Mouse (Mus musculus) cerebellum, adult 11 months (tissue): ENCODE data around the gene Syt3.

ENCODE experiments used
- DNase-seq: peaks from one replicate; pipeline ENCODE4 v3.0.0; 2022

Gene Syt3

DNA sequence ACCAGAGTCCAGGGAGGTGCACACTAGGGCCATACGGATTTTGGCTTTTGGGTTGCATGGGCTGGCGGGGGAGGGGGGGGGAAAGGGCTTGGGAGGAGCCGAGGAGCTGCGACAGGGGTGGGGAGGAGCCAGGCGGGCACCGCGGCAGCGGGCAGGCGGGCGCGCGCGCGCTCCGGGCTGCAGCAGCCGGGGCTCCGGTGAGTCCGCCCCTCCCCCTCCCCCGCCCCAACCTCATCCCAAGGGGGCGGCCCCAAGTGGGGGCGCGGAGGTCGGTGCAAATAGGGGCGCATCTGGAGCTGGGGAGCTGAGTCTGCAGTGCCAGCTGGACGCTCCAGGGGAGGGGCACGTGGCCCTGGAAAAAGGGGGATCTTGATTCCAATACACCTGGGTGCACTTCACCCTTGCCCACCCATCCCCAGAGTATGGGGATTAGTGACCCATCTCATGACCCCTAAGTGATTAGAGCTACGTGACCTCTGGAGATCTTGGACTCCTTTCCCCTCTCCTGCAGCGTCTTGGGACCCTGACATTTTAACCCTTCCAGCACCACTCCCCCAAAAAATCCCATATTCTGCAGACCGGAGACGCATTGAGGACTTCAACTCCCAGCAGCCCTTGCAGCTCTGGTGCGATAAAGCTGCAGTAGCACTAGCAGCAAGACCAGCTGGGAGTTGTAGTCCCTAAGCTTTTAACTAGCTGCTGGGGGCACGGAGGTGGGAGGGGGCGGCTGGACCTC lies at the start of gene Syt3:
TSS of gene Syt3 (plus strand) at position 123 of the 736 bp plus-strand sequence.
- peak; percentile 84 for DNase-seq

DNA sequence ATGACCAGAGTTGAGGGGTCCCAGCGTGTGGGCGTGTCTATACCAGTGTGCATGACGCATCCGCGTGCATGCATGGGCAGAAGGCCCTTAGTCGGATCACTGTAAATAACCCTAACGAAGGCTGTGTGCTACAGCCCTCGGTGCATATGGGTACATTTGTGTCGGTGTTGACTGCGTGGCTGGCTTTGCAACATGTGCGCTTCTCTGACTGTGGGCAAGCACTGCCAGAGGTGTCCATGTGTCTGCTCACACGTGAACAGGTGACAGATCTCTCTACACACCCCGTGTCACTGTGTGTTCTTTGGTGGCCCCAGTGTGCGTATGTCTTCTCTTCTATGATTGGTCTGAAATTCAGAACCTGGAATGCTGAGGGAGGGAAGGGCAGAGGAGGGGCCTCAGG lies 49.8 kb upstream of the Syt3 start:
- no peak for DNase-seq

DNA sequence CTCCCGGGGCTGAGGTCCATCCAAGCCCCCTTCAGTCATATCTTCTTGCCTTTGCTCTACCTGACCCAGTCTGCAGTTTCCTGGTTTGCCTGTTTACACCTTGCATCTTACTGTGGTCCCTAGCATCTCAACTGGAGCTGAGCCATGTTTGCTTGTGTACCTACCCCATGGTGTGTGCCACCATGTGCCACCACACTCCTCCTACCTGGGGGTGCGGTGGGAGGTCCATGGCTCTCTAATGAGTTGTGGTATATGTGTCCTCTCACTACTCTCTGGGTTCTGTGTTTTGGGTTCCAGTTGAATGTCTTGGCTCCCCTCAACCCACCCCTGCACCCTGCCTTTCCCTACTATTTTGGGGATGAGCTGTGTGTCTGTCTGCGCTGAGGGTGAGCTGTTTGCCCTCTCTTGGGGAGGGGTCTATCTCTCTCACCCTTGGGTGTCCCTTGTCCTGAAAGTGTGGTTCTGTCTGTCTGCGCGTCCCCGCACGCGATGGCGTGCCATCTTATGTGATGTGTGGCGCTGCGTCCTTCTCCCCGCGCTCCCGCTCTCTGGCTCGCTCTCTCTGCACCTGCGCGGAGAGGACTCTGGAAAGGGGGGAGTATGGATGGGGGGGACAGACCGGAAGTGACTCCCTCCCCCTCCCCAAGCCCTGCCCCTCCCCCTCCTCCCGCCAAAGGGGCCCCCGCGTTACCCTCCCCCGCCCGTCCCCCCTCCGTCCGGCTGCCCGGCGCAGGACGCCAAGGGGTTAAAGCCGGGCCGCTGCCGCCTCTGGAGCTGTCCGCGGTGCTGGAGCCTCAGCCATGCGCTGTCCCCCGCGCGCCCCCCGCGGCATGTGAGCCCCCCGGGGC lies 48.6 kb upstream of the Syt3 start:
- peak; percentile 72 for DNase-seq

DNA sequence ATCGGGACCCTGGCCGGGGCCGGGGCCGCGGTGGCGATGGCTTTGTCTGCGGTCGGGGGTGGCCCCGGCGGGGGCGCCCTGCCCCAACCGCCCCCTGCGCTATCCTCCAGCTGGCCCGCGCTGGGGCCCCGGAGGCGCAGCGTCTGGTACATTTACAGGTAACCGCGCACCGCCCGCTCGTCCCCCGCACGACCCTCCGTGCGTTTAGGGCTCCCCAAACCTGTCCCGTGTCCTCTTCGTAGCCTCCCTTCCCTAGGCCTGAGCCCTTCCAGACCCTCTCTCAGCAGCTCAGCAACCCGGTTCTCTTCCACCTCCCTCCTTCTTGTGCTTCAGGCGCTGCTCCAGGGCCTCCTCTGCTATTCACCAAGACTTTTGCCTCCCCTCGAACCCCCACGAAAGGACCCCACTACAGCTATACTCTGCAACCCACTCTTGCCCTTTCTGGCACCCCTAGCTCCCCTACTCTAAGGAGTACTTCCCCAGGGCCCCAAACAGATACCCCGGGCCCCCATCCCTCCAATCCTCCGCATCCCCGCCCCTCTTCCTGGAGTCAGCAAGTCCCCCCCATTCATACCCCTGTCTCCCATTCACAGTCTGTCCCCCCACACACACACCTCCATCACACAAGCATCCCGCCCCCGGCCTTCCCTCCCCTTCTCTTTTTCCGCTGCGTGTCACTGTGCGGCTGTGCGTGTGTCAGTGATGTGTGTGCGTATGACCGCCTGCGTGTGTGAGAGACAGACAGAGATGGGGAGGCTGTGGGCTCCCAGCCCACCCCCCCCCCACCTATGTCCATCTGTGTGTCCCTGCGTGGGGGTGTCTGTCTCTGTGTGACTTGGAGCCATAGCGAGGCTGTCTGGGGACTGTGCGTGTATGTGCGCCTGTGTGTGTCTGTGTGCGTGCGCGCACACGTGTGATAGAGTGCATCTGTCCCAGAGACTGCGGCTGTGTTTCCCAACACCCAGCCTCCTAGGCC lies 47.6 kb upstream of the Syt3 start:
- DNase-seq = peak; percentile 58

DNA sequence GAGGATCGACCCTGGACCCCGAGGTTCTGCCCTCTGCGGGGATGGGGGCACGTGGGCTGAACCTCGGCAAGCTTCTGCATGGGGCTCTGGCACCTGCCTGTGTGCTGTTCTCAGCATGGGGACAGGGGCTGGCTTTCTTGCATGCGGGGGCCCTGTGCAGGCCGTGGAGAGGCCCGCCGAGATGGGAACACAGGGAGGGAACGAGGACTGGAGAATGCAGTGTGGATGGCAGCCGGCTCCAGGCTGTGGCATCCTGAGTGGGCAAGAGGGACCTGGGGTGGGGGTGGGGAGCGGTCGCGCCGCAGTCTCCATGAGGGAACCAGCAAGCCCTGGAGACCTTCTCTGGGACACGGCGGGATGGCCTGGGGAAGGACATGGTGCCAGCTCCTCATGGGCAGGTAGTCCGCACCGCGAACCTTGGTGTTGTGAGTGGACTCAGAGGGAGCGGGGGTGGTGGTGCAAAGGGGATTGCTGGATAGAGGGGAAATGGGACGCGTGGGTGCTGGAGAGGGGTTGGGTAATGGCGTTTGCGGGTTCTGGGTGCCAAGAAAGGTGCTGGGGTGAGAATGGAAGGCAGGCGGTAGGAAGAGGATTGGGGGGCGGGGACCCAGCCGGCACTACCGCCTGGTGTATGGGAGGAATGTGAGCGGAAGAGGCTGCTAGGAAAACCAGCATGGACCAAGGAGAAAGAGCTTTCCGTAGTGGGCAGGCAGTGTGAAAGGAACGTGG lies 46.6 kb upstream of the Syt3 start:
- peak; percentile 47 for DNase-seq

DNA sequence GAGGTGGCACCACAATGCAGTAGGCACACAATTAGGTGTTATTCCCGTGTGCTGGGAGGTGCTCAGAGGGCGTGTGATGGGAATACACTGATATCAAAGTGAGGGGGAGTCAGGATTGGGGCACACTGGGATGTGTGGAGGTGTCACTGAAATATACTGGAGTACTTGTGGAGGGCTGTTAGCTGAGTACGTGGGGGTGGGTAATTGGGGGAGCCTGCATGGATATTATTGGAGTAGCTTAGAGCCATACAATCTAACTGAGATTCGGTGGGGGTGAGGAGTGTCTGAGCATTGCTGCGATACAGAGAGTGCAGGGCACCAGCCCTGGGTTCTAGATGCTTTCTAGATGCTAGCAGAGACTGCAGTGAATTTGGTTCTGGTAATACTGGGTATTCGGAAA lies 43.7 kb upstream of the Syt3 start:
- no peak for DNase-seq

DNA sequence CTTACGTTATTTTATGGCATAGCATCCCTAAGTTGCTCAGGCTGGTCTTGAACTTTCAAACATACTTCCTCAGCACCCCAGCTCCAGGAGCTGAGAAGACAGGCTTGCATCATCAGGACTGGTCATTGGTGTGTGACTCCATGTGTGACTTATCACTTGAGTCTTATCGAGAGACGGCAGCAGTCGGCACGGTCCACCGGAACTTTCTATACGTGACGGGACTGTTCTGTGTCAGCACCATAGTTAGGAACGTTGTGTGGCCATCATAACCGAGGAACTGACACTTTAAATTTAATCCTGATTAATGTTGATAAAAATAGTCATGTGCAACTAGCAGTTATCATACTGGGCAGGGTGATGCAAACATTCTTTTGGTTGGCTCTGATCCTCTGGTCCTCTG lies 42.8 kb upstream of the Syt3 start:
- DNase-seq = no peak

DNA sequence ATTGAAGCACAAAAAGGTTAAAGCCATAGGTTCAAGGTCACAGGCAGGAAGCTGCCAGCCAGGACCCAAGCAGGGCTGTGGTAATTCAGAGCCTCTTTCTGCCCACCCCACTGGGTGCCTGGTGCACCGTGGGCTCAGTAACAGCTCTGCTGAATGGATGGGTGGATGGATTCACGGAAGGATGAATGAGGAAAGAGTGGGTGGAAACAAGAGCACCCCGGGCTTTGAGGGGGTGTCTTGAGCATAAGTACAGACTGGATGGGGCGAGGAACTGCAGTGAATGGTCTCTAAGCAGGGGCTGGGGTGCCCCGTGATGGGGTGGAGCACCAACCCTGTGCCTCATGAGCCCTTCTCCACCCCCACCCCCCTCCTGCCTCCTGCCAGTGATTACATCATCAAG lies 42.2 kb upstream of the Syt3 start:
- DNase-seq = no peak

DNA sequence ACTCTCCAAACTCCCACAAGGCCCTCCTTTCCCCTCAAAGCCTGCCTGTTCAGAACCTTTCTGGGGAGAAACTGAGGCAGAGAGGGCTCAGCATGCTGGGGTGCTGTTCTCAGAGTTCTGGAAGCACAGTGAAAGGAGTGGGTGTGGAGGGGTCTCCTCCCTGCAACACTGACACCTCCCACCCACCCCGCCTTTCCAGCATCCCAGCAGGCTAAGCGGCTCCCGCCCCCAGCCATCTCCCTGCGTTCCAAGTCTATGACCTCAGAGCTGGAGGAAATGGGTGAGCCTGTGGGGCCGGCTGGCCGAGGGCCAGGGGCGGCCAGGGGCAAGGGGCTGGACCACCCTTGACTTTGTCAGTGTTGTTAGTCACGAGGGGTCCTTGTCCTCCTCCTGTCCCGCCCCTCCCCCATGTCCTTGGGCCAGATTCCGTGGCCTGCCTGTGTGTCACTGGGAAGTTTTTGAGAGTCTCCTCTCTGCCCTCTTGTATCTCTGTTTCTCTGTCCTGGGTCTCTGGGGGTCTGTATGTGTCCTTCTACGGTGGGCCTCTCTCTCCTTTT lies 40.4 kb upstream of the Syt3 start:
- no peak for DNase-seq

DNA sequence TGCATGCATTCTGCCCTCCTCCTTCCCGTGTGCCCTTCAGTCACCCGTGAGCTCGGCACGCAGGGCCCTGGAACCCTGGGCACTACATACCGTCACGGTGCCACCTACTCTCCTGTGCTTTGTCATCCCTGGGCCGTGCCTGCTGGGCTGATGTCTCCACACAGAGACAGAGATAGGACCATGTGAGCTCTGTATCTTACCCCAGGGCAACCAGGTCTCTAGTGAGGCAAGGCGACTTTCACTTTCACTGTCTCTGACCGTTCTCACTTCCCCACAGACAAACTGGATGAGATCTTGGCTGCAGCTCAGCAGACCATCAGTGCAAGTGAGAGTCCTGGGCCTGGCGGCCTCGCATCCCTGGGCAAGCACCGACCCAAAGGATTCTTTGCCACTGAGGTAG lies 39.3 kb upstream of the Syt3 start:
- DNase-seq = no peak

DNA sequence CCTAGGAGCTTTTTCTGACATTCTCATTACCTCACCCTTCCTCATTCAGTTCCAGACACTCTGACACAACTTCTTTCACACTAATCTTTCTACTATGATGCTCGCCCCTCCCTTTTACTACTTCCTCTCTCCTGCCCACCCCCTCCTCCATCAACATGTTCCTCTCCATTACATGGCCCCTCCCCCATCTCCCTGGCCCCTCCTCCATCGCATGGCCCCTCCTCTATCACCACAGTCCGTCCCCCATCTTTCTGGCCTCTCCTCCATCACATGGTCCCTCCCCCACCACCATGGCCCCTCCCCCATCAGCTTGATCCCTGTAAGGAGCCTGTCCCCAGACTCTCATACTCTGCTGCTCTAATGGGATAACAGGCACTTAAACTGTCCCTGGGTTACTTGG lies 34.9 kb upstream of the Syt3 start:
- DNase-seq = no peak

DNA sequence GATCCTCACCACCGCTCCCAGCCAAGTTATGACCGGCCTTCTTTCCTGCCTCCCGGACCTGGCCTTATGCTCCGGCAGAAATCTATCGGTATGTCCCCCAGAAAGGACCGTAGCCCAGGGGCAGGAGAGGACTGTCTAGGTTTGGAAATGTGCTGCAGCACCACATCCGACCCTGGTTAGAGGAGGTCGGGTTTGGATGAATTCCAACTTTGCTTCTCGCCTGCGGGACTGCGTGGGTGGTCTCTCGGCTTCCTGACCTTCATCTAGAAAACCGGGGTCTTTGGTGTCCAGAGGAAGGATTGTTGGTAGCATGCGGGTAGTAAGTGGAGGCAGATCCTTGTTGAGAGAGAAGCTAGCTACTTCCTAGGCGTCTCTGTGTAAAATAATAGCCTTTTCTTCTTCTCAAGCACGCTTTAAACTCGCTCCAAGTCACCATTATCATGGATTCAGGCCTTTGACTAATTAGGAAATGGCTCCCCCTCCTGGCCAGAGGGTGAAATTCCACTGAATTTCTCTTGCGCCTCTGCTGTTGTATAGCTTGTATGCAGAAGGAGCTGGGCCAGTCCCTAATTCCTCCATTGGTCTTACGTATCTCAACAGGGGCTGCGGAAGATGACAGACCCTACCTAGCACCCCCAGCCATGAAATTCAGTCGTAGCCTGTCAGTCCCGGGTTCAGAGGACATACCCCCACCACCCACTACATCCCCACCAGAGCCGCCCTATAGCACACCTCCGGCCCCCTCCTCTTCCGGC lies 32.8 kb upstream of the Syt3 start:
- peak; percentile 79 for DNase-seq

DNA sequence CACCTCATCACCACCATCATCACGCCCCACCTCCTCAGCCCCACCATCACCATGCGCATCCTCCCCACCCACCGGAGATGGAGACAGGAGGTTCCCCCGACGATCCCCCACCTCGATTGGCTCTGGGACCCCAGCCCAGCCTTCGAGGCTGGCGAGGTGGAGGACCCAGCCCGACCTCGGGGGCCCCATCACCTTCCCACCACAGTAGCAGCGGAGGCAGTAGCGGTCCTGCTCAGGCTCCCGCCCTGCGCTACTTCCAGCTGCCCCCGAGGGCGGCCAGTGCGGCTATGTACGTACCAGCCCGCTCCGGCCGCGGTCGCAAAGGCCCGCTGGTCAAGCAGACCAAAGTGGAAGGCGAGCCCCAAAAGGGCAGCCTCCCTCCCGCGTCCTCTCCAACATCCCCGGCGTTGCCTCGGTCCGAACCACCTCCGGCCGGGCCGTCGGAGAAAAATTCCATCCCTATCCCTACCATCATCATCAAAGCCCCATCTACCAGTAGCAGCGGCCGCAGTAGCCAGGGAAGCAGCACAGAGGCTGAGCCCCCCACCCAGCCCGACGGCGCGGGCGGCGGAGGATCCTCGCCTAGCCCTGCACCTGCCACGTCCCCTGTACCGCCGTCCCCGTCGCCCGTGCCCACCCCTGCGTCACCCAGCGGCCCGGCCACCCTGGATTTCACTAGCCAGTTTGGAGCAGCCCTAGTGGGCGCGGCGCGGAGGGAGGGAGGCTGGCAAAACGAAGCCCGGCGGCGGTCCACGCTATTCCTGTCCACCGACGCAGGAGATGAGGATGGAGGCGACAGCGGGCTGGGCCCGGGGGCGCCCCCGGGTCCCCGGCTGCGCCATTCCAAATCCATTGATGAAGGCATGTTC lies 31.8 kb upstream of the Syt3 start:
- DNase-seq = no peak

DNA sequence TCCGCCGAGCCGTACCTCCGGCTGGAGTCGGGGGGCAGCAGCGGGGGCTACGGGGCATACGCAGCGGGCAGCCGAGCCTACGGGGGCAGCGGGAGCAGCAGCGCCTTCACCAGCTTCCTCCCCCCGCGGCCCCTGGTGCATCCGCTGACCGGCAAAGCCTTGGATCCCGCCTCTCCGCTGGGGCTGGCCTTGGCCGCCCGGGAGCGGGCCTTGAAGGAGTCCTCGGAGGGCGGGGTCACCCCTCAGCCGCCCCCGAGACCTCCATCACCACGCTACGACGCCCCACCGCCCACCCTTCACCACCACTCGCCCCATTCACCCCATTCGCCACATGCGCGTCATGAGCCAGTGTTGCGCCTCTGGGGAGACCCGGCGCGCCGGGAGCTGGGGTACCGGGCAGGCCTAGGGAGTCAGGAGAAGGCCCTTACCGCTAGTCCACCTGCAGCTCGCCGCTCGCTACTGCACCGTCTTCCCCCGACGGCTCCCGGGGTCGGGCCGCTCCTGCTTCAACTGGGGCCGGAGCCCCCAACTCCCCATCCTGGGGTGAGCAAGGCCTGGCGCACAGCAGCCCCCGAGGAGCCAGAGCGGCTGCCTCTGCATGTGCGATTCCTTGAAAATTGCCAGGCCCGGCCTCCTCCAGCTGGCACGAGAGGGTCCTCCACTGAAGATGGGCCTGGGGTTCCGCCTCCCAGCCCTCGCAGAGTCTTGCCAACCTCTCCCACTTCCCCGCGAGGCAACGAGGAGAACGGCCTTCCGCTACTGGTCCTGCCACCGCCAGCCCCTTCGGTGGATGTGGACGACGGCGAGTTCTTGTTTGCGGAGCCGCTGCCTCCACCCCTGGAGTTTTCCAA lies 30.9 kb upstream of the Syt3 start:
- no peak for DNase-seq

DNA sequence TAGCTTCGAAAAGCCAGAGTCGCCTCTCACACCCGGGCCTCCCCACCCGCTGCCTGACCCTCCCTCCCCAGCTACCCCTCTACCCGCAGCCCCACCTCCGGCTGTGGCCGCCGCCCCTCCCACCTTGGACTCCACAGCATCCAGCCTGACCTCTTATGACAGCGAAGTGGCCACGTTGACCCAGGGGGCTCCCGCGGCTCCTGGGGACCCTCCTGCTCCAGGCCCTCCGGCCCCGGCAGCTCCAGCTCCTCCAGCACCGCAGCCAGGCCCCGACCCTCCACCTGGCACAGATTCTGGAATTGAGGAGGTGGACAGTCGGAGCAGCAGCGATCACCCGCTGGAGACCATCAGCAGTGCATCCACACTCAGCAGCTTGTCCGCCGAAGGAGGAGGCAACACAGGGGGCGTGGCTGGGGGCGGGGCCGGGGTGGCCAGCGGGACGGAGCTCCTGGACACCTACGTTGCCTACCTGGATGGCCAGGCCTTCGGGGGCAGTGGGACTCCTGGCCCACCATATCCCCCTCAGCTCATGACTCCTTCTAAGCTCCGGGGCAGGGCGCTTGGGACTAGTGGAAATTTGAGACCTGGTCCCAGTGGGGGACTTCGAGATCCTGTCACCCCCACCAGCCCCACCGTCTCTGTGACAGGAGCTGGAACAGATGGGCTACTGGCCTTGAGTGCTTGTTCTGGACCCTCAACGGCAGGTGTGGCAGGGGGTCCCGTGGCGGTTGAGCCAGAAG lies 30.1 kb upstream of the Syt3 start:
- DNase-seq = no peak

DNA sequence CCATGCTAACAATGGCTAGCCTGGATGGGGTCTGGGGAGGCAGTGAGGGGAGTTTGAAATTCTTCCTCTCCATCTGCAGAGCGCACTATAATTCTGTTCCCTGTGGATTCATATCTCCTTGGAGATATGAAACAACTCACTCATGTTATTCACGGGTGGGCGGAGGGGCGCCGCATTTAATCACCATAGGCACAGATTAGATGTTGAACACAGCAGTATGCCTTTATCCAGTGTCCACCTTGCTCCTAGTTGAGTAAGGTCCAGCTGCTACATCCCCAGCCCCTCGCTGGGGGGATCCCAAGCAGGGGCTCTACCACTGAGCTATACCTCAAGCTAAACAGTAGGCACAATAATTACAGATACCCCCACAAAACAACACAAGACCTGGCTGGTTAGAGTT lies 28.5 kb upstream of the Syt3 start:
- DNase-seq = no peak

DNA sequence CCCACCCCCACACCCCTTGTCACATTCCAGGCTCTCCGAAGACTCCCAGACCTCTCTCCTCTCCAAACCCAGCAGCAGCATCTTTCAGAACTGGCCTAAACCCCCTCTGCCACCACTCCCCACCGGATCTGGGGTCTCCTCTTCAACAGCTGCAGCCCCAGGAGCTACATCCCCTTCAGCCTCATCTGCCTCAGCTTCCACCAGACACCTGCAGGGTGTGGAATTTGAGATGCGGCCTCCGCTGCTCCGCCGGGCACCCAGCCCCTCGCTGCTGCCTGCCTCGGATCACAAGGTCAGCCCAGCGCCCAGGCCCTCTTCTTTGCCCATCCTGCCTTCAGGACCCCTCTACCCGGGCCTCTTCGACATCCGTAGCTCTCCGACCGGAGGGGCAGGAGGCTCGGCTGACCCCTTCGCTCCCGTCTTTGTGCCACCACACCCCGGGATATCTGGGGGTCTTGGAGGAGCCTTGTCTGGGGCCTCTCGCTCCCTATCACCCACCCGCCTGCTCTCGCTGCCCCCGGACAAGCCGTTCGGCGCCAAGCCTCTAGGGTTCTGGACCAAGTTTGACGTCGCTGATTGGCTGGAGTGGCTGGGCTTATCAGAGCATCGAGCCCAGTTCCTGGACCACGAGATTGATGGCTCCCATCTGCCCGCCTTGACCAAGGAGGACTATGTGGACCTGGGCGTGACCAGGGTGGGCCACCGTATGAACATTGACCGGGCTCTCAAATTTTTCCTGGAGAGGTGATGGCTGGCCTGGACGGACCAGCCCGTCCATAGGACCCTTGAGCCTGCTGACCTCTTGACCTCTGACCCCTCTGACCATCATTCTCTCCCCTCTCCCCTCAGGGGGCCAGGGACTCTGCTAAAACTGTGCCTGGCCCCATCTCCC lies 27.1 kb upstream of the Syt3 start:
- peak; percentile 39 for DNase-seq

DNA sequence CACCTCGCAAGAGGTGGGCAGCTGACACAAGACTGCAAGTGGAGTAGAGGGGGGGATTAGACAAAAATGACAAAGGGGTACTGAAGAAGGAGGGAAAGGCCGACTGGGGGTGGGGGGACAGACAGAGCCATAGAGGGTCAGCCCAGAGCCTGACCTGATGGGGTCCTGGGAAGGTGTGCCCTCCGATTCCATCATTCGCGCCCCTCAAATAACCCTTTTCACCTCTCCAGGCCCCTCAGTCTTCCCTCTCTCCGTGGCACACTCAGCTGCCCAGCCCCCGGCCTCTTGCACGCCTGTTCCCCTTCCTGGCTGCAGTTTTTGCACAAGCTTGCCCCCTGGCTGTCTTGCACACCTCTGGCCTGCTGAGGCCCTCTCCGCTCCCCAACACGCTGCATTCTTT lies 26.4 kb upstream of the Syt3 start:
- no peak for DNase-seq
